ENCODE assay signal across 10 mouse cellular contexts in the genomic region with DNA sequence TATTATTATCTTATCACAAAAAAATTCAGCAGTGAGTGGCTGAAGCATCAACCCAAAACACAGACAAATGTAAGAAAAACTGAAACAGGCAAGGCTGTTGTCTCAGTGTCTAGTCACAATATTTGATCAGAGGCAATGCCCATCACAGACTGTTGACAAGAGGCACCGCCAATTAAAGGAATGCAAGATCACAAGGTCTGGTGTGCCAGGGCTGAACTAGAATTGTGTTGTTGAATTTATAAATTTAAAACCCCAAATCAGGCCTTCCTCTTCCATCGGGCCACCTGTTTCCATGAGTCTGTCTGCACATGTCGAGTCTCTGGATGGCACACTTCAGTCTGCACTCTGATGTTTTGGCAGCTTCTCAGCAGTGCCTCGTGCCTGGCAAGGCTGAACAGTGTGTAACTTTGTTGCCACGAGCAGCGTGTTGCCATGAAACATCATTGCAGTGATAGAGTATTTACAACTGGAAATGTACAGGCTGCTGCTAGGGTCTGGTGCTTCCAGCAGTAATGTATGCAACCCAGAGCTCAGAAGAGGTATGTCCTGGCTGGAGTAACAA.
DNase-seq lines count a peak whose midpoint lies in the region; ATAC-seq lines count a peak whose summit lies in the region.
"Had no signal": no experiment of that assay in that cellular context is flagged by ENCODE, and none has a peak within 500 bp of the region (broad histone marks: within the 10 kb centered on the region; RNA-seq: fewer than 3 reads in every experiment).

No protein-coding gene starts in this region.

- H3K4me1 ChIP-seq in forebrain, embryonic 15.5 days = peaks cover 18% of the 10 kb centered on the region
- peaks cover 7% of the 10 kb centered on the region for H3K4me1 ChIP-seq in forebrain, embryonic 12.5 days
- peaks cover 7% of the 10 kb centered on the region for H3K4me1 ChIP-seq in neural tube, embryonic 14.5 days (ENCODE audit: control insufficient read depth, insufficient read depth, low read length)

- no peak overlapping the region for H3K4me2 ChIP-seq in forebrain, embryonic 15.5 days (replicated peaks)
- no peak overlapping the region for H3K4me2 ChIP-seq in forebrain, embryonic 12.5 days
- no peak overlapping the region for H3K4me2 ChIP-seq in neural tube, embryonic 14.5 days (ENCODE audit: low read depth, low read length)
- H3K4me2 ChIP-seq: embryonic facial prominence, embryonic 12.5 days; limb, embryonic 13.5 days had no signal

- DNase-seq in neural tube, embryonic 10.5 days (ENCODE audit: extremely low spot score, low spot score) = no peak
- peak; percentile 75 for DNase-seq in layer of hippocampus, adult 9-11 months
- DNase-seq in right cerebral cortex, postnatal 4 days = peak; percentile 36
- no peak for DNase-seq in urinary bladder, postnatal 4 days (ENCODE audit: low spot score in 2 of 2)
- no peak for DNase-seq in cerebellum, adult 8-10 months

- no peak overlapping the region for H3K4me3 ChIP-seq in forebrain, embryonic 15.5 days
- no peak overlapping the region for H3K4me3 ChIP-seq in forebrain, embryonic 12.5 days (replicated peaks)
- H3K4me3 ChIP-seq in neural tube, embryonic 14.5 days (ENCODE audit: low read depth, low read length) = no peak overlapping the region
- H3K4me3 ChIP-seq: embryonic facial prominence, embryonic 12.5 days; limb, embryonic 13.5 days had no signal

- no peak overlapping the region for H3K27ac ChIP-seq in forebrain, embryonic 15.5 days (replicated peaks)
- H3K27ac ChIP-seq in forebrain, embryonic 12.5 days = no peak overlapping the region
- H3K27ac ChIP-seq in neural tube, embryonic 14.5 days (ENCODE audit: low read depth, low read length) = no peak overlapping the region
- H3K27ac ChIP-seq: embryonic facial prominence, embryonic 12.5 days; limb, embryonic 13.5 days had no signal

- H3K9ac ChIP-seq in forebrain, embryonic 15.5 days (replicated peaks) = no peak overlapping the region
- H3K9ac ChIP-seq in forebrain, embryonic 12.5 days = no peak overlapping the region
- no peak overlapping the region for H3K9ac ChIP-seq in neural tube, embryonic 14.5 days (replicated peaks; ENCODE audit: low read depth, low read length)
- H3K9ac ChIP-seq: embryonic facial prominence, embryonic 12.5 days; limb, embryonic 13.5 days had no signal

- no peaks in the 10 kb centered on the region for H3K36me3 ChIP-seq in forebrain, embryonic 15.5 days
- no peaks in the 10 kb centered on the region for H3K36me3 ChIP-seq in forebrain, embryonic 12.5 days (replicated peaks)
- no peaks in the 10 kb centered on the region for H3K36me3 ChIP-seq in neural tube, embryonic 14.5 days (ENCODE audit: control insufficient read depth, insufficient read depth, low read length)
- H3K36me3 ChIP-seq: embryonic facial prominence, embryonic 12.5 days; limb, embryonic 13.5 days had no signal

- no peaks in the 10 kb centered on the region for H3K9me3 ChIP-seq in forebrain, embryonic 15.5 days
- H3K9me3 ChIP-seq in forebrain, embryonic 12.5 days = no peaks in the 10 kb centered on the region
- no peaks in the 10 kb centered on the region for H3K9me3 ChIP-seq in neural tube, embryonic 14.5 days (ENCODE audit: control insufficient read depth, low read length)
- H3K9me3 ChIP-seq: embryonic facial prominence, embryonic 12.5 days; limb, embryonic 13.5 days had no signal

- H3K27me3 ChIP-seq in forebrain, embryonic 15.5 days = no peaks in the 10 kb centered on the region
- H3K27me3 ChIP-seq in forebrain, embryonic 12.5 days = no peaks in the 10 kb centered on the region
- no peaks in the 10 kb centered on the region for H3K27me3 ChIP-seq in neural tube, embryonic 14.5 days (ENCODE audit: control insufficient read depth, insufficient read depth, low read length)
- H3K27me3 ChIP-seq: embryonic facial prominence, embryonic 12.5 days; limb, embryonic 13.5 days had no signal

- peak; percentile 82 for ATAC-seq in forebrain, embryonic 15.5 days (replicated peaks)
- no peak for ATAC-seq in forebrain, embryonic 12.5 days (ENCODE audit: low FRiP score)
- ATAC-seq in neural tube, embryonic 14.5 days (ENCODE audit: low read depth) = peak; percentile 37; the same call in 1 of the 2 replicates

- WGBS in forebrain, embryonic 15.5 days = 45% methylated on average over 6 of the region's 6 CpGs
- 81% methylated on average over 6 of the region's 6 CpGs for WGBS in forebrain, embryonic 12.5 days
- 62% methylated on average over 6 of the region's 6 CpGs for WGBS in neural tube, embryonic 14.5 days

Comparison
In these comparisons a context has a peak if more than half of its experiments do, and no peak if none do; other contexts are left out.
1. DNase-seq: peak in layer of hippocampus, adult 9-11 months (single experiment) and right cerebral cortex, postnatal 4 days (single experiment); none in neural tube, embryonic 10.5 days (single experiment), urinary bladder, postnatal 4 days (0 of 2) and cerebellum, adult 8-10 months (single experiment).